Mouse (Mus musculus): Measurements from ENCODE around the gene Dpy19l2.
A peak's percentile ranks its signal among the peaks of the same experiment; 100 is the strongest.
"Not testable (repeated sequence)": the region's sequence is repeated elsewhere in the genome, so short reads cannot be mapped to it uniquely, and the experiment has no call there.

Dpy19l2 gene

DNA sequence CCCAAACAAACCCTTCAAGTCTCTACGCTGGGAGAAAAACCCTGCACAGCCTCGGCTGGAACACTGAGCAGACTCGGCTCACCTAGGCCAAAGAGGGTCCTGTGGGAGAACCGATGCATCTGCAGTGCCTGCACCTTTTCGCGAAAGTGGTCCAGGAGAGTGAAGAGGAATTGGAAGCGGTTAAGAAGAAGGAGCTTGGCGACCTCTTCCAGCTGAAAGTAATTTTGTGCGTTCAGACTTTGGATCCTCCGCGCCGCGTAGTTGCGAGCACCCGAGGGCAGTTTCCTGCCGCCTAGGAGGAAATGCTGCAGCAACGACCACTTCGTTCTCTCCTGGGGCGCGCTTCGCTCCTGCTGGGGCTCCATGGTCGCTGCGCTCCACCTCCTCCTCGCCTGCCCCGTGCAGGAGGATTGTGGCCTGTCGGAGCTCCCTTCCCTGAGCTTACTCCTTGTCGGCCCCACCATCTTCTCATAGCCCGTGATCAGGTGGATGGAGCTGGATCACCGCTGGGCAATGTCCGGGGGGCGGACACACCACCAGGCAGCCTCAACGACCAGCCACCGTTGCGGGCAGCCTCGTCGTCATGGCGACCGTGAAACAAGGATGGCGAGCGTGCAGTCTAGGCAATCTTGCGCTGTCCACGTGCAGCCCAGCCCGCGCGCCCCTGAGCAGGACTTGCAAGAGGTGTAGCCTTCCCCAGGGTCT, at the start of gene Dpy19l2:
Dpy19l2 (minus strand) TSS at position 594 of the 705 bp plus-strand sequence.
- peak; percentile 10 for DNase-seq (ENCODE audit: low read depth, low spot score)

DNA sequence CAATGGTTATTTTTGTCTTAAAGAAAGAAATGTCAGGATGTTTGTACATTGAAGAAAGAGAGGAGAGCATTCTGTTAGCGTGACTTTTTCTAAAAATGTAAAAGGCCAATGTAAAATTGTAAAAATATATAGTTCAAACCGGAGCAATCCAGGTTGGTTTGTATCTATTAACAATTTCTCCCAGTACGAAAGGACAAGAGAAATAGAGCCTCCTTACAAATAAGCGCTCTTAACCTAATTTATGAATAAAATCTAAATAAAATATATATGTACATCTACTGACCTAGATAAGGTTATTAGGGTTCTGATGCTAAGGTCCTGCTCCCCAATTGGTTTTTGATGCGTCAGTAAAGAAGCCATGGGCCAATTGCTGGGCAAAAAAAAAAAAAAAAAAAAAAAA, 48.9 kb upstream of the Dpy19l2 start:
- no peak for DNase-seq (ENCODE audit: low read depth, low spot score)

DNA sequence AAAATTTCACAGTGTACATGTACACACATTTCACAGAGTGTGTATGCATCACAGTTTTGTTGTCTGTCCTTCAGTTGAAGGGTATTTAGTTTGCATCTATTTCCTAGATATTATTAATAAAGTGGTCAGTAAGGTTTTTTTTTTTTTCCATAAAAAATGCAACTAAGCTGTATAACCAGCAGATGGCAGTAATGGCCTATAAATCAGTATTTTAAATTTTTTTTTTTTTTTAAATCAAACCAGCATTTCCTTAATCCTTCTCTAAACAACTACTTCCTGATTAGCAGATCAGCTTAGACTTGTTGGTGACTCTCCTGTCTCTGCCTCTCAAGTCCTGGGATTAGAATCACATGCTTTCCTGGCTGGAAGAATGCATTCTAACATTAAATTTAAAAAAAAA, 5.2 kb upstream of the Dpy19l2 start:
- DNase-seq (ENCODE audit: low read depth, low spot score): peak; percentile 3

DNA sequence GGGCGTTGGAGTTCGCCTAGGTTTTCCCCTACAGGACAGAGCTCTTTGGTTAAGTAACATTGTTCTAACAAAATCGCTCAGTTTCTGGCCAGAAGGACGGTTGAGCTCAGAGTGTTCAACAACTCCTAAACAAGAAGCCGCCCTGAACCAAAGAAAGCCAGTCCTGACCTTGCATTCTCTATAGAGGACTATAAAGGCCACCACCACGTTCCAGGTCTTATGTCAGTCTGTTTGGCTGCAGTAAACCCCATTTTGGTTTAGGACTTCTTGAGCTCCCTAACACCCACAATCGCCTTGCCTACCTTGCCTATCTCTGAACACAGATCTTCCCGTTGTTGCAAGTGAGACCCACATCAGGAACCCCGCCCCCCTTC, 299 bp upstream of the Dpy19l2 start:
- no peak for DNase-seq (ENCODE audit: low read depth, low spot score)

DNA sequence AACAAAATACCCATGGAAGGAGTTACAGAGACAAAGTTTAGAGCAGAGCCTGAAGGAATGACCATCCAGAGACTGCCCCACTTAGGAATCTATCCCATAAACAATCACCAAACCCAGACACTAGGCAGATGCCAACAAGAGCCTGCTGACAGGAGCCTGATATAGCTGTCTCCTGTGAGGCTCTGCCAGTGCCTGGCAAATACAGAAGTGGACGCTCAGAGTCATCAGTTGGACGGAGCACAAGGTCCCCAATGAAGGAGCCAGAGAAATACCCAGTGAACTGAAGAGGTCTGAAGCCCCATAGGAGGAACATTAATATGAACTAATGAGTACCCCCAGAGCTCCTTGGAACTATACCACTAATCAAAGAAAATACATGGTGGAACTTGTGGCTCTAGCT, 58.8 kb downstream of the Dpy19l2 start:
- DNase-seq (ENCODE audit: low read depth, low spot score): not testable (repeated sequence)

DNA sequence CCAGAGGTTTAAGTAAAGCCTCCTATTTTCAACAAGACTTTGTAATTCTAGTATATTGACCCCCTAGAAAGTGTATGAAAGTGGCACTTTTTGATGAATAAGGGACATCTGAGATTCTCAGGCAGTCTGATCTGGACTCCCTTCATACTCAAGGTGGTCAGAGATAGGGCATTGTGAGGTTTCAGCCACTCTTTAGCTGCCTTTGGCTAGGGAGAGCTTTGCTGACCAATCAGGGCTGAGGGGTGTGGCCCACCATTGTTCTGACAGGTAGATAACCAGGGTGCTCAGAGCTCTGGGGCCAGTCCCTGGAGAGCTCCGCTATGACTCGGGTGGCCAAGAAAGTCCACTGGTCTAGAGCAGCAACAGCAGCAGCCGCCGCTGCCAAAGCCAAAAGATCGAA, 71.2 kb downstream of the Dpy19l2 start, which contains the start of gene Cypt4:
Cypt4 (plus strand) TSS at position 301 of the 400 bp plus-strand sequence.
- DNase-seq (ENCODE audit: low read depth, low spot score): no peak

DNA sequence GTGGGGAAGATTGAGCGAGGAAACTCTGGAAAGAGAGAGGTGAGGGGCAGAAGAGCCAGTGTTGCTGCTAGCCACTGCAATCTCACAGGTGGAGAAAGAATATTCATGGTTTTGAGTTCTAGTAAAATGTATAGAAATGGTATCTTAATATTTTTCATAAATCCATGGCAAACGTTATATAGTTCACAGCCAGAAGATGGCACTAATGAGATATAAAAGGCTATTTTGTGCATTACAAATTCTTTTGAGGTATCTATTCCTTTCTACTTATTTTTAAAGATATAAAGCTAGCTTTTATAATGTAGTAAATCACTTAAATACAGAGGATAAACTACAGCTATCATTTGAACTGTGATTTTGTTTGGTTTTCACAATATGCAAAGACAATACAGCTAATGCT, 157.9 kb downstream of the Dpy19l2 start:
- no peak for DNase-seq (ENCODE audit: low read depth, low spot score)

DNA sequence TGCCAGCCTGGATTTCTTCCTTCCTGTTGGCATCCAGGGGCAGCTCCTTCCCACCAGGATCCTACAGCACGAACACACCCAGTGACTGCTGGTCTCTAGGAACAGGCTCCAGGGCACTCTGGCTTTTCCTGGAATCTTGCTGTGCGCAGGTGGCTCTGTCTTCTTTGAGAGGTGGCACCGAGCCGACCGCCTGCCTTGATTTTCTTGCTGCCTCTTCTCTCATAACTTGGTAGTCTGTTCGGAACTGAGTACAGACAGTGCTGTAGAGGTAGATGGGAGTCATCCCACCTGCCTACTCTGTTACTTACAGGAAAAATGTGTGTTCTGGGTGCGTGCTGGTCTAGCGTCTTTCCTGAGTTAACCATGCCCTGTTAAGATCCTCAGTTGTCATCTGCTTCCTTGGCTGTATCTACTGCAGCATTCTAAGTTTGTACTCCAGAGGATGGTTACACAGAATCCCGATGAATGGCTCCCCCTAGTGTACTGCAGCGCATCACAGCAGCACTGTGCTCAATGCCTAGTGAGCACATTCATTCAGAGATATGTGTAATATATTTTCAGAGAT, 179.4 kb downstream of the Dpy19l2 start:
- DNase-seq (ENCODE audit: low read depth, low spot score): no peak

DNA sequence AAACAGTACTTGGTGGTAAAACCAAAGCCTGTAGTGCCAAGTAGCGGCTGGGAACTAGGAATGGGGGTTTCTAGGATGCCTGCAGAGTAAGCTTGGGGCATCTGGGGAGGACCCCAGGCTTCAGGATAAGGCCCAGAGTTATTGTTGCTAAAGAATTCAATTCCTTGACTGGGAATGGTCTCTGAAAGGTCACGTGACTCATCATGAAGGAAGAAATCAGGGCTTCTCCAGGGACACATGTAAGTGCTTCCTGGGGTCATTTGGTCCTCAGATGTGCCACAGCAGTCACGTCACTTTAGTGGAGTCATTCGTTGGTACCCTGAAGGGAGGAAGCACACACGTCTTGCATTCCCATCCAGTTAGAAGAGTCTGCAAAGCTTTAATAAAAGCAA, 182.0 kb downstream of the Dpy19l2 start:
- DNase-seq (ENCODE audit: low read depth, low spot score): no peak

DNA sequence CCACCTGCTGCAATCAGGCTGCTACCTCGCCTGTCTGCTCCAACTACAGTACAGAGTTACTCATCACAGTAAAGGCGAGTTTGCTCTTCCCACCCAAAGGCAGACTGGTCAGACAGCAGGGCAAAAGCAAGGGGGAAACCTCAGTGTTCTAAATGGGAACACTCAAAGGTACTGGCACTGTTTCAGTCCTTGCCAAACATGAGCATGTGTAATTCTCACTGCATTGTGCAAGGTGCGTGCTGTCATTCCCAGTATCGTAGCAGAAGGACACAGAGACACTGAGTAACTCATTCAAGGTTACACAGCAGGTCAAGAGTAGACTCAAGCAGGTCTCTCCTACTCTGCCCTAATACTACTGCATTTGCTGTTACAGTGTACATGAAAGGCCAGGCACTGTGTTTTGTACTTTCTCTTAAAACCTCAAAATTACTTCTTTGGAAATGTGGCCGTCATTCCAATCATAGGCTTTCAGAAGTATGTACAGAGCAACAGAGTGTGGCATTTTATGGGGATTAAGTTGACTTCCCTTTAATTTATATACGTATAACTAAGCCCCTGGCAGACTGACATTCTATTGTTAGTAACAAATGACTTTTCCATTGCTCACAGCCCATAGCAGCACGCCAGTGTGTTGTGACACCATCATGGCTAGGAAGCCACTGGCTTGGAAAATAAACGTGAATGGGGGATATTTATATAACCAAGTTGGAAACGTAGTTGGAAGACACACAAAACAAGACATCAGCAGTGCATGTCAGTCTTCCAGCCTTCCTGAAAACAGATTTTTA, 182.6 kb downstream of the Dpy19l2 start:
- DNase-seq (ENCODE audit: low read depth, low spot score): no peak

DNA sequence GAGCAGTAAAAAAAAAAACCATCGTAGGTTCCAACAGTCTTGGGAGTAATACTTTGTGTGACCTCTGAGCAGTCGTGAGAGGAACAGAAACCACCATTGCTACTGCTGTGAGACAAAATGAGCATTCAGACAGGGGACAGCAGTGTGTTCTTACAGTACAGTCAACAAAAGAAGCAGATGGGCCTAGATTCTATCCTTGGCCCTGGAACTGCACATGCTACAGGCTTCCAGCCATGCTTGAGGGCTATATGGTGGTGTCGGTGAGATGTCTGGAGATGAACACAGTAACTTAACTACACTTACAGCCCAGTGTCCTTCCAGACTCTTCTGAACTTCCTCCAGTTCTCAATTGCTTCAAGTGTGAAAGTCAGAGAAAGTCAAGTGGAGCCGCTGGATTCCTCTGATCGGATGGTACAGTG, 184.0 kb downstream of the Dpy19l2 start:
- no peak for DNase-seq (ENCODE audit: low read depth, low spot score)

DNA sequence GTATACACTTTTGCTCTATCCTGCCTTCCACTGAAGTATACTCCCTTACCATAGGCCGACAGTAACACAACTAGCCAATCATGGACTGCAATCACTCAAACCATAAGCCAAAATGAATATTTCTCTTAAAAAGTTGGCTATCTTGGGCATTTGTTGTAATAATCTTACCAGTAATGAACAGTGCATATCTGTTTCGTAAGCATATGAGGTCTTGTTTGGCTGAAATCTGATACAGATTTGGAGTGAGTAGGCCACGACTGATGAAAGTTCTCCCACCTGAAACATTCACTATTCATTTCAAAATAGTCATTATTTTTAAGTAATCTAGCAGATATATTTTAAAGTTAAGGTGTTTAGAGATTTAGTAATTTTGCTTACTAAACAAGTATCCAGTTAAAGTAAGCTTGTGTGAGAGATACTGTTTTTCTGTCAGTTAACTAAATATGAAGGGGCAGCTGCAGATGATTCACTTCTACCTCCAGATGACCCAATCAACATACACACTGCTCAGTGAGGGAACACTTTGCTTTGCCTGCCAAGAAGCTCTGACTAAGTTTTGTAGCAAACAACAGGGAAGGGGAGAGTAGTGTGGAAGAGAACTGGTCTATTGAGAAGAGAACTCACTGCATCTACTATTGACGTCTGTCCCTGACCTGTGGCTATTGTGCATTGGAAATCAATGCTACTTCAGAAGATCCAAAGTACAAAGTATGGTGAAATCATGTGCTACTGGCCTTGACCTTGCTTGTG, 184.5 kb downstream of the Dpy19l2 start:
- DNase-seq (ENCODE audit: low read depth, low spot score): no peak

DNA sequence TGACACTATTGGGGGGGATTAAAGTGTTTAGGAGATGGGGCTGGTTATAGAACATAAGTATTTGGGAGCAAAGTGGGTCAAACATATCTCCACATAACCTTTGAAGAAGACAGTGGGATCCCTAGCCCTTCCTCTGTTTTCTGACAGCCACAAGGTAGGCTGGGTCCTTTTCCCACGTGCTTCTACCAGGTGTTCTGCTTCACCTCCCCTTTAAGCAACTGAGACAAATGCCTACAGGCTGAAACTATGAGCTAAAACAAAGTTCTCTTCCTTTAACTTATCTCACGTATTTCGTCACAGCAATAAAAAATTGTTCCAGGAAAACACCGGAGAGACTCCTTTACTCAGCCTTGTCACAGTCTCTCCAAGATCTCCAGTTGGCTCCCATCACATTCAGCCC, 187.2 kb downstream of the Dpy19l2 start:
- no peak for DNase-seq (ENCODE audit: low read depth, low spot score)

Data from brain, embryonic 18.5 days (tissue).